Mouse (Mus musculus): ENCODE measurements around the gene Rpl9-ps1. TPM values are rescaled to one million over a fixed set of nuclear protein-coding genes. Genes with fewer than 3 reads are reported as not detected.

Rpl9-ps1 gene
- total RNA-seq, 1 experiment: not detected

- H3K4me1 ChIP-seq (ENCODE audit: control insufficient read depth in 2 of 2, insufficient read depth in 2 of 2, low read length in 2 of 2, poor library complexity in 1 of 2): no peaks in the 10 kb centered on the region
- no peaks in the 10 kb centered on the region for H3K36me3 ChIP-seq (ENCODE audit: control insufficient read depth, insufficient read depth, low read length, poor library complexity, severe bottlenecking)
- no peak overlapping the region for H3K4me3 ChIP-seq (ENCODE audit: insufficient read depth in 1 of 2, low read depth in 1 of 2, low read length in 2 of 2, poor library complexity in 1 of 2, severe bottlenecking in 1 of 2)
- H3K27ac ChIP-seq (ENCODE audit: insufficient read depth, low read depth, low read length, poor library complexity, severe bottlenecking): no peak overlapping the region
- H3K9ac ChIP-seq (ENCODE audit: insufficient read depth, low read depth, low read length, poor library complexity, severe bottlenecking): no peak overlapping the region
- in situ Hi-C loops (cut with MboI; ENCODE audit: low sequenced_read_pairs in 2 of 2, unreplicated experiment in 2 of 2): no loop called here
- no peaks in the 10 kb centered on the region for H3K9me3 ChIP-seq (ENCODE audit: control insufficient read depth, insufficient read depth, low read depth, low read length)
- DNase-seq (ENCODE audit: low read depth, low spot score): no peak
- no peak for TF ChIP-seq HCFC1 (IDR thresholded peaks at IDR 0.05; ENCODE audit: borderline replicate concordance, insufficient read depth, low read length)
- no peak for TF ChIP-seq ZC3H11A (IDR thresholded peaks at IDR 0.05; ENCODE audit: borderline replicate concordance, low read depth, low read length)
- TF ChIP-seq ZNF384 (IDR thresholded peaks at IDR 0.05; ENCODE audit: low read depth, low read length): no peak
- TF ChIP-seq MAFK (IDR thresholded peaks at IDR 0.05; ENCODE audit: insufficient read depth, low read depth, low read length): no peak
- TF ChIP-seq CHD2 (IDR thresholded peaks at IDR 0.05; ENCODE audit: low read depth, low read length): no peak
These were observed 18.1 kb upstream of the Rpl9-ps1 start for GRCm38 (mm10) chr11:83663532-83663931.

- TF ChIP-seq HCFC1 (IDR thresholded peaks at IDR 0.05; ENCODE audit: borderline replicate concordance, insufficient read depth, low read length) (no peak), ZC3H11A (IDR thresholded peaks at IDR 0.05; ENCODE audit: borderline replicate concordance, low read depth, low read length) (no peak), ZNF384 (IDR thresholded peaks at IDR 0.05; ENCODE audit: low read depth, low read length) (no peak), MAFK (IDR thresholded peaks at IDR 0.05; ENCODE audit: insufficient read depth, low read depth, low read length) (no peak), CHD2 (IDR thresholded peaks at IDR 0.05; ENCODE audit: low read depth, low read length) (no peak)
- Histone ChIP-seq H3K27ac (ENCODE audit: insufficient read depth, low read depth, low read length, poor library complexity, severe bottlenecking) (no peak within 1 kb of the TSS), H3K36me3 (ENCODE audit: control insufficient read depth, insufficient read depth, low read length, poor library complexity, severe bottlenecking) (no peaks in the 10 kb centered on the region), H3K9ac (ENCODE audit: insufficient read depth, low read depth, low read length, poor library complexity, severe bottlenecking) (no peak within 1 kb of the TSS), H3K4me3 (ENCODE audit: insufficient read depth in 1 of 2, low read depth in 1 of 2, low read length in 2 of 2, poor library complexity in 1 of 2, severe bottlenecking in 1 of 2) (no peak within 1 kb of the TSS), H3K4me1 (ENCODE audit: control insufficient read depth in 2 of 2, insufficient read depth in 2 of 2, low read length in 2 of 2, poor library complexity in 1 of 2) (no peaks in the 10 kb centered on the region), H3K9me3 (ENCODE audit: control insufficient read depth, insufficient read depth, low read depth, low read length) (no peaks in the 10 kb centered on the region)
- in situ Hi-C loops (cut with MboI; ENCODE audit: low sequenced_read_pairs in 2 of 2, unreplicated experiment in 2 of 2): no loop called here
- DNase-seq (ENCODE audit: low read depth, low spot score): no peak
These were observed 16.8 kb upstream of the Rpl9-ps1 start, which contains the start of gene Ccl4 for GRCm38 (mm10) chr11:83662204-83662603. Ccl4 (plus strand) TSS chr11:83662584.

GRCm38 (mm10) chr11:83658797-83659196, 13.4 kb upstream of the Rpl9-ps1 start:
- H3K4me1 ChIP-seq (ENCODE audit: control insufficient read depth in 2 of 2, insufficient read depth in 2 of 2, low read length in 2 of 2, poor library complexity in 1 of 2): no peaks in the 10 kb centered on the region
- no peak overlapping the region for H3K27ac ChIP-seq (ENCODE audit: insufficient read depth, low read depth, low read length, poor library complexity, severe bottlenecking)
- H3K9me3 ChIP-seq (ENCODE audit: control insufficient read depth, insufficient read depth, low read depth, low read length): no peaks in the 10 kb centered on the region
- in situ Hi-C loops (cut with MboI; ENCODE audit: low sequenced_read_pairs in 2 of 2, unreplicated experiment in 2 of 2): no loop called here
- DNase-seq (ENCODE audit: low read depth, low spot score): no peak
- H3K4me3 ChIP-seq (ENCODE audit: insufficient read depth in 1 of 2, low read depth in 1 of 2, low read length in 2 of 2, poor library complexity in 1 of 2, severe bottlenecking in 1 of 2): no peak overlapping the region
- H3K36me3 ChIP-seq (ENCODE audit: control insufficient read depth, insufficient read depth, low read length, poor library complexity, severe bottlenecking): no peaks in the 10 kb centered on the region
- no peak for TF ChIP-seq MAFK (IDR thresholded peaks at IDR 0.05; ENCODE audit: insufficient read depth, low read depth, low read length)
- no peak for TF ChIP-seq CHD2 (IDR thresholded peaks at IDR 0.05; ENCODE audit: low read depth, low read length)
- H3K9ac ChIP-seq (ENCODE audit: insufficient read depth, low read depth, low read length, poor library complexity, severe bottlenecking): no peak overlapping the region

- no peak overlapping the region for H3K9ac ChIP-seq (ENCODE audit: insufficient read depth, low read depth, low read length, poor library complexity, severe bottlenecking)
- no peaks in the 10 kb centered on the region for H3K4me1 ChIP-seq (ENCODE audit: control insufficient read depth in 2 of 2, insufficient read depth in 2 of 2, low read length in 2 of 2, poor library complexity in 1 of 2)
- no peaks in the 10 kb centered on the region for H3K36me3 ChIP-seq (ENCODE audit: control insufficient read depth, insufficient read depth, low read length, poor library complexity, severe bottlenecking)
- DNase-seq (ENCODE audit: low read depth, low spot score): no peak
- H3K9me3 ChIP-seq (ENCODE audit: control insufficient read depth, insufficient read depth, low read depth, low read length): no peaks in the 10 kb centered on the region
- TF ChIP-seq HCFC1 (IDR thresholded peaks at IDR 0.05; ENCODE audit: borderline replicate concordance, insufficient read depth, low read length) (no peak), MAFK (IDR thresholded peaks at IDR 0.05; ENCODE audit: insufficient read depth, low read depth, low read length) (no peak), ZNF384 (IDR thresholded peaks at IDR 0.05; ENCODE audit: low read depth, low read length) (no peak), CHD2 (IDR thresholded peaks at IDR 0.05; ENCODE audit: low read depth, low read length) (no peak), ZC3H11A (IDR thresholded peaks at IDR 0.05; ENCODE audit: borderline replicate concordance, low read depth, low read length) (no peak)
- no peak overlapping the region for H3K27ac ChIP-seq (ENCODE audit: insufficient read depth, low read depth, low read length, poor library complexity, severe bottlenecking)
- H3K4me3 ChIP-seq (ENCODE audit: insufficient read depth in 1 of 2, low read depth in 1 of 2, low read length in 2 of 2, poor library complexity in 1 of 2, severe bottlenecking in 1 of 2): no peak overlapping the region
- in situ Hi-C loops (cut with MboI; ENCODE audit: low sequenced_read_pairs in 2 of 2, unreplicated experiment in 2 of 2): no loop called here
These were observed 12.1 kb upstream of the Rpl9-ps1 start for GRCm38 (mm10) chr11:83657508-83657907.

- no peak overlapping the region for H3K9ac ChIP-seq (ENCODE audit: insufficient read depth, low read depth, low read length, poor library complexity, severe bottlenecking)
- no peak for TF ChIP-seq ZC3H11A (IDR thresholded peaks at IDR 0.05; ENCODE audit: borderline replicate concordance, low read depth, low read length)
- TF ChIP-seq ZNF384 (IDR thresholded peaks at IDR 0.05; ENCODE audit: low read depth, low read length): no peak
- no peak for TF ChIP-seq HCFC1 (IDR thresholded peaks at IDR 0.05; ENCODE audit: borderline replicate concordance, insufficient read depth, low read length)
- no peak for TF ChIP-seq MAFK (IDR thresholded peaks at IDR 0.05; ENCODE audit: insufficient read depth, low read depth, low read length)
- TF ChIP-seq CHD2 (IDR thresholded peaks at IDR 0.05; ENCODE audit: low read depth, low read length): no peak
- no peak for DNase-seq (ENCODE audit: low read depth, low spot score)
- H3K27ac ChIP-seq (ENCODE audit: insufficient read depth, low read depth, low read length, poor library complexity, severe bottlenecking): no peak overlapping the region
- in situ Hi-C loops (cut with MboI; ENCODE audit: low sequenced_read_pairs in 2 of 2, unreplicated experiment in 2 of 2): no loop called here
- no peaks in the 10 kb centered on the region for H3K9me3 ChIP-seq (ENCODE audit: control insufficient read depth, insufficient read depth, low read depth, low read length)
- H3K4me1 ChIP-seq (ENCODE audit: control insufficient read depth in 2 of 2, insufficient read depth in 2 of 2, low read length in 2 of 2, poor library complexity in 1 of 2): no peaks in the 10 kb centered on the region
- H3K4me3 ChIP-seq (ENCODE audit: insufficient read depth in 1 of 2, low read depth in 1 of 2, low read length in 2 of 2, poor library complexity in 1 of 2, severe bottlenecking in 1 of 2): no peak overlapping the region
- H3K36me3 ChIP-seq (ENCODE audit: control insufficient read depth, insufficient read depth, low read length, poor library complexity, severe bottlenecking): no peaks in the 10 kb centered on the region
These were observed 9.2 kb upstream of the Rpl9-ps1 start for GRCm38 (mm10) chr11:83654606-83655005.
